Mouse (Mus musculus) CH12.LX (cell line): ENCODE data around the gene Mknk1.

Experiments used
- CTCF ChIP-seq, 2 experiments: IDR thresholded peaks in 1 of 2; conservative IDR thresholded peaks in 1 of 2; 2 replicates each; pipeline ENCODE4 v1.5.1; 2011 to 2012; ENCODE audit warnings: low read depth in 2 of 2, low read length in 2 of 2, improper control_type of control experiment in 1 of 2, inconsistent platforms in 1 of 2, mild to moderate bottlenecking in 1 of 2, moderate library complexity in 1 of 2
- HCFC1 ChIP-seq: IDR thresholded peaks from 2 replicates; pipeline ENCODE4 v1.6.1; 2012; ENCODE audit warnings: low read depth, mild to moderate bottlenecking, inconsistent platforms, low read length, improper control_type of control experiment
- IRF4 ChIP-seq: IDR thresholded peaks from 2 replicates; pipeline ENCODE4 v1.6.1; 2014; ENCODE audit warnings: low read depth, mild to moderate bottlenecking, inconsistent platforms, low read length, improper control_type of control experiment
- MAFK ChIP-seq: IDR thresholded peaks from 2 replicates; pipeline ENCODE4 v1.6.1; 2011; ENCODE audit warnings: low read length, improper control_type of control experiment; ENCODE audit not compliant: insufficient replicate concordance
- MEF2A ChIP-seq: IDR thresholded peaks from 2 replicates; pipeline ENCODE4 v1.6.1; 2014; ENCODE audit warnings: low read depth, mild to moderate bottlenecking, inconsistent platforms, low read length, improper control_type of control experiment, borderline replicate concordance
- NRF1 ChIP-seq: IDR thresholded peaks from 2 replicates; pipeline ENCODE4 v1.6.1; 2014; ENCODE audit warnings: low read depth, mild to moderate bottlenecking, inconsistent platforms, low read length, improper control_type of control experiment, moderate library complexity
- POLR2A ChIP-seq: IDR thresholded peaks from 2 replicates; pipeline ENCODE4 v1.6.1; 2011; ENCODE audit warnings: low read depth, mild to moderate bottlenecking, improper control_type of control experiment, low read length
- TBP ChIP-seq: conservative IDR thresholded peaks from 2 replicates; pipeline ENCODE4 v1.6.1; 2011; ENCODE audit warnings: low read depth, low read length, improper control_type of control experiment
- TCF12 ChIP-seq: IDR thresholded peaks from 2 replicates; pipeline ENCODE4 v1.6.1; 2014; ENCODE audit warnings: low read depth, mild to moderate bottlenecking, inconsistent platforms, low read length, improper control_type of control experiment
- USF1 ChIP-seq: IDR thresholded peaks from 2 replicates; pipeline ENCODE4 v1.6.1; 2014; ENCODE audit warnings: low read depth, mild to moderate bottlenecking, inconsistent platforms, low read length, improper control_type of control experiment

- TF ChIP-seq MEF2A (peak; percentile 48; the same call in 1 of the 2 replicates), TBP (peak; percentile 41; the same call in 1 of the 2 replicates), CTCF (conservative IDR thresholded peaks at IDR 0.05 in 1 of 2, IDR thresholded peaks at IDR 0.05 in 1 of 2; ENCODE audit: low read depth in 2 of 2, low read length in 2 of 2) (no peak), POLR2A (no peak), USF1 (no peak), HCFC1 (no peak), IRF4 (peak; percentile 87), MAFK (no peak), NRF1 (no peak), TCF12 (peak; percentile 42; the same call in 1 of the 2 replicates)
These were observed 18.1 kb upstream of the Mknk1 start for GRCm38 (mm10) chr4:115820944-115821343.
